Mouse (Mus musculus) embryonic fibroblast, embryonic 13.5 days (primary cell): Measurements from ENCODE around the gene Tango6.

ENCODE experiments used
- CTCF ChIP-seq: IDR thresholded peaks from 2 replicates; pipeline ENCODE4 v1.5.1; 2011; ENCODE audit warnings: mild to moderate bottlenecking, control low read depth, low read length, moderate library complexity, borderline replicate concordance; ENCODE audit not compliant: insufficient read depth
- POLR2A ChIP-seq: IDR thresholded peaks from 2 replicates; pipeline ENCODE4 v1.6.1; 2011; ENCODE audit warnings: low read depth, mild to moderate bottlenecking, control low read depth, low read length, moderate library complexity

DNA sequence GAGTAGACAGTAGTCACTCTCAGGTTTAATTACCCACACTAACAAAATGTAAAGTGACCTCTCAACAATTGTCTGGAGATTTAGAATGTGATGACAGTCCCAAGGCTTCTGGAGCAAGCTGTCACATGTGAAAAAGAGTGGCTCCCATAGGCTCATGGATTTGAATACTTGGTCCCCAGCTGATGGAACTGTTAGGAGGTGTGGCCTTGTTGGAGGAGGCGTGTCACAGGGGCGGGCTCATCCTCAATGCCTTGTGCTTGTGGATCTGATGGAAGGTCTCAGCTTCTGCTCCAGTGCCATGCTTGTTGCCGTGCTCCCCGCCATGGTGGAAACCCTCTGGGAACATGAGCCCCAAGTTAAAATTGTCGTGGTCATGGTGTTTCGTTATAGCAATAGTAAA, 146.1 kb downstream of the Tango6 start:
- TF ChIP-seq POLR2A (no peak), CTCF (no peak)
